Mouse (Mus musculus) MEL (cell line): ENCODE data around the gene Pld5.

Source experiments
- CTCF ChIP-seq, 3 experiments: IDR thresholded peaks in 2 of 3; conservative IDR thresholded peaks in 1 of 3; 2 replicates each; pipeline ENCODE4 v1.5.1; 2011 to 2012; ENCODE audit warnings: low read length in 3 of 3, low read depth in 2 of 3, mild to moderate bottlenecking in 2 of 3, improper control_type of control experiment in 1 of 3, inconsistent platforms in 1 of 3, mixed read lengths in 1 of 3, moderate library complexity in 1 of 3; ENCODE audit not compliant: control insufficient read depth in 1 of 3, insufficient read depth in 1 of 3, poor library complexity in 1 of 3, severe bottlenecking in 1 of 3
- ELF1 ChIP-seq: IDR thresholded peaks from 2 replicates; pipeline ENCODE4 v1.6.1; 2014; ENCODE audit warnings: low read depth, mild to moderate bottlenecking, inconsistent platforms, low read length, improper control_type of control experiment, moderate library complexity
- GATA1 ChIP-seq: IDR thresholded peaks from 2 replicates; pipeline ENCODE4 v1.6.1; 2011; ENCODE audit warnings: low read depth, low read length, improper control_type of control experiment
- POLR2A ChIP-seq, 2 experiments: IDR thresholded peaks; 2 replicates each; pipeline ENCODE4 v1.6.1; 2011 to 2012; ENCODE audit warnings: low read length in 2 of 2, mild to moderate bottlenecking in 2 of 2, control low read depth in 1 of 2, improper control_type of control experiment in 1 of 2, low read depth in 1 of 2, moderate library complexity in 1 of 2; ENCODE audit not compliant: control insufficient read depth in 1 of 2, insufficient read depth in 1 of 2, poor library complexity in 1 of 2

- TF ChIP-seq POLR2A (IDR thresholded peaks at IDR 0.05; ENCODE audit: control insufficient read depth in 1 of 2, insufficient read depth in 1 of 2, low read depth in 1 of 2, low read length in 2 of 2, poor library complexity in 1 of 2) (no peak), GATA1 (no peak), ELF1 (no peak), CTCF (IDR thresholded peaks at IDR 0.05 in 2 of 3, conservative IDR thresholded peaks at IDR 0.05 in 1 of 3; ENCODE audit: control insufficient read depth in 1 of 3, insufficient read depth in 1 of 3, low read depth in 2 of 3, low read length in 3 of 3, poor library complexity in 1 of 3, severe bottlenecking in 1 of 3) (no peak)
These were observed 159.5 kb downstream of the Pld5 start for GRCm38 (mm10) chr1:176115604-176116003.
